Mouse (Mus musculus): ENCODE data around the gene Il17re.

GRCm38 (mm10) chr6:113469432-113469831 is 11.1 kb downstream of the Il17re start:
- no peak for TF ChIP-seq TCF12 (IDR thresholded peaks at IDR 0.05; ENCODE audit: insufficient read depth, poor library complexity, severe bottlenecking)
- no peak for TF ChIP-seq E2F4 (IDR thresholded peaks at IDR 0.05; ENCODE audit: insufficient read depth)
- no peak for TF ChIP-seq POLR2A (IDR thresholded peaks at IDR 0.05; ENCODE audit: insufficient read length, low read depth)
- TF ChIP-seq POLR2AphosphoS2 (IDR thresholded peaks at IDR 0.05; ENCODE audit: insufficient read length, low read depth) = no peak
- TF ChIP-seq MYOD1 (IDR thresholded peaks at IDR 0.05; ENCODE audit: control insufficient read depth in 1 of 3, insufficient read length in 2 of 3, low read depth in 2 of 3) = no peak
- TF ChIP-seq USF1 (IDR thresholded peaks at IDR 0.05; ENCODE audit: low read depth) = no peak
- TF ChIP-seq MAX (IDR thresholded peaks at IDR 0.05; ENCODE audit: low read depth) = no peak
- no peak for TF ChIP-seq CEBPB (IDR thresholded peaks at IDR 0.05; ENCODE audit: insufficient read depth, poor library complexity, severe bottlenecking)
- no peak for TF ChIP-seq MYOG (IDR thresholded peaks at IDR 0.05; ENCODE audit: control insufficient read depth in 1 of 3, insufficient read depth in 1 of 3, insufficient read length in 2 of 3, low read depth in 2 of 3)
- no peak for TF ChIP-seq SRF (IDR thresholded peaks at IDR 0.05; ENCODE audit: control insufficient read depth, insufficient read length, low read depth)
- no peak for TF ChIP-seq REST (IDR thresholded peaks at IDR 0.05; ENCODE audit: insufficient read depth, insufficient read length)
